ENCODE assay signal across 7 mouse cellular contexts in the genomic region with DNA sequence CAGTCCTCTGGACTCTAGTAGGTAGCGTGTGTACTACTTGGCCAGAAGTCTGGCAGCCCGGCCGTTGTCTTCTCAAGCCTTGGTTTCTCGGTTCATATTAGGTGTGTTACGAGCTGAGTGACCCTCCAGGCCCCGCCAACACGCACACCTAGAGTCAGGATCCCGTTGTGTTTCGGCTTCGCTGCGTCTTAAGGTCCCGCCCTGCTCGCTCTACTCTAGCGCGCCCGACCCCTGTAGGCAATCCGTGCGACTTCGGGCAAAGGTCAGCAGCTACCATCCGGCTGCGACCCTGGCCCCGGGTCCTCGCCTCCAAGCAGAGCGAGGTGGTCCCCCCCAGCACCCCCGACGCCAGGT. TPM values are rescaled to one million over a fixed set of nuclear protein-coding genes. Genes with fewer than 3 reads are reported as not detected.
DNase-seq lines count a peak whose midpoint lies in the region; ATAC-seq and TF ChIP-seq lines count a peak whose summit lies in the region.

No protein-coding gene starts in this region.

- peak overlapping the region; percentile 72 for H3K9ac ChIP-seq in embryonic facial prominence, embryonic 14.5 days (ENCODE audit: low read depth, low read length)

- 0 out of 2 replicates have a peak, but pooled peaks cover 3% of the 10 kb centered on the region for H3K9me3 ChIP-seq in megakaryocyte, embryonic 14.5 days
- H3K9me3 ChIP-seq in embryonic facial prominence, embryonic 14.5 days (ENCODE audit: control insufficient read depth, low read length), result no peaks in the 10 kb centered on the region
- no peaks in the 10 kb centered on the region for H3K9me3 ChIP-seq in limb, embryonic 10.5 days (replicated peaks)

- TF ChIP-seq CTCF in small intestine, adult 2 months (IDR thresholded peaks at IDR 0.05; ENCODE audit: extremely low read depth, insufficient read length, insufficient replicate concordance, low read depth, low read length), result no peak

- 2% methylated on average over 12 of the region's 26 CpGs for WGBS in embryonic facial prominence, embryonic 14.5 days
- 2% methylated on average over 26 of the region's 26 CpGs for WGBS in limb, embryonic 10.5 days
- under 1% methylated on average over 26 of the region's 26 CpGs for WGBS in small intestine, adult 2 months

- peak overlapping the region; percentile 98 for H3K4me2 ChIP-seq in embryonic facial prominence, embryonic 14.5 days (ENCODE audit: low read depth, low read length)

- TF ChIP-seq POLR2A in small intestine, adult 2 months (IDR thresholded peaks at IDR 0.05; ENCODE audit: low read depth, low read length), result no peak

- peak overlapping the region; percentile 97 for H3K4me3 ChIP-seq in megakaryocyte, embryonic 14.5 days (replicated peaks)
- peak overlapping the region; percentile 76 for H3K4me3 ChIP-seq in embryonic facial prominence, embryonic 14.5 days (ENCODE audit: low read depth, low read length)
- H3K4me3 ChIP-seq in limb, embryonic 10.5 days, result peak overlapping the region; percentile 84
- H3K4me3 ChIP-seq in small intestine, adult 2 months (ENCODE audit: low read depth, low read length), result peak overlapping the region; percentile 80

- DNase-seq in embryonic facial prominence, embryonic 14.5 days (ENCODE audit: low spot score), result no peak
- no peak for DNase-seq in limb, embryonic 10.5 days (ENCODE audit: low spot score)
- DNase-seq in cerebellum, adult 18-20 months, result no peak
- no peak for DNase-seq in spleen, postnatal 10 days (ENCODE audit: low spot score in 2 of 2)

- H3K4me1 ChIP-seq in megakaryocyte, embryonic 14.5 days, result peaks cover 61% of the 10 kb centered on the region
- H3K4me1 ChIP-seq in embryonic facial prominence, embryonic 14.5 days (ENCODE audit: control insufficient read depth, insufficient read depth, low read length), result peaks cover 10% of the 10 kb centered on the region; the same call in 1 of the 2 replicates
- H3K4me1 ChIP-seq in limb, embryonic 10.5 days, result peaks cover 32% of the 10 kb centered on the region
- H3K4me1 ChIP-seq in small intestine, adult 2 months (ENCODE audit: control insufficient read depth, insufficient read depth, insufficient read length, low read length), result peaks cover 38% of the 10 kb centered on the region

- no peak for ATAC-seq in megakaryocyte, adult 5-6 weeks (ENCODE audit: poor library complexity, severe bottlenecking)
- peak; percentile 4; the same call in 1 of the 2 replicates for ATAC-seq in embryonic facial prominence, embryonic 14.5 days (ENCODE audit: low read depth)

- H3K36me3 ChIP-seq in megakaryocyte, embryonic 14.5 days (replicated peaks; ENCODE audit: low read length), result peaks cover 26% of the 10 kb centered on the region
- H3K36me3 ChIP-seq in embryonic facial prominence, embryonic 14.5 days (ENCODE audit: control insufficient read depth, insufficient read depth, low read length), result 0 out of 2 replicates have a peak, but pooled peaks cover 14% of the 10 kb centered on the region
- H3K36me3 ChIP-seq in limb, embryonic 10.5 days, result no peaks in the 10 kb centered on the region
- peaks cover 25% of the 10 kb centered on the region for H3K36me3 ChIP-seq in small intestine, adult 2 months (ENCODE audit: control insufficient read depth, insufficient read depth, low read length)

- H3K27me3 ChIP-seq in megakaryocyte, embryonic 14.5 days (replicated peaks), result peaks cover 47% of the 10 kb centered on the region
- H3K27me3 ChIP-seq in embryonic facial prominence, embryonic 14.5 days (replicated peaks; ENCODE audit: control insufficient read depth, insufficient read depth, low read length), result peaks cover 22% of the 10 kb centered on the region
- peaks cover 71% of the 10 kb centered on the region for H3K27me3 ChIP-seq in limb, embryonic 10.5 days (ENCODE audit: low read depth, poor library complexity, severe bottlenecking)
- H3K27me3 ChIP-seq in small intestine, adult 2 months (ENCODE audit: control insufficient read depth, insufficient read depth, low read length), result no peaks in the 10 kb centered on the region

- H3K27ac ChIP-seq in embryonic facial prominence, embryonic 14.5 days (replicated peaks; ENCODE audit: low read depth, low read length), result peak overlapping the region; percentile 86
- peak overlapping the region; percentile 85 for H3K27ac ChIP-seq in limb, embryonic 10.5 days
- peak overlapping the region; percentile 98 for H3K27ac ChIP-seq in small intestine, adult 2 months (ENCODE audit: insufficient read depth, low read depth, low read length)

RNA-seq across cellular contexts. Expression of gene Ap5b1, which starts 0.7 kb away (rescaled TPM):
- polyA plus RNA-seq in megakaryocyte, embryonic 14.5 days (2012; ENCODE audit: insufficient read depth, low replicate concordance), result 23.7 and 35.2 TPM in 2 replicates
- total RNA-seq in megakaryocyte, adult 5-6 weeks (2015), result 18.3 and 23.2 TPM in 2 replicates
- 16.4 and 22.5 TPM in 2 replicates for total RNA-seq in megakaryocyte, adult 5-6 weeks (2017)
- 3.3 and 3.8 TPM in 2 replicates for polyA plus RNA-seq in embryonic facial prominence, embryonic 14.5 days (2014; fragmentation: Nextera tagmentation; extraction: Ambion mirVana)
- polyA plus RNA-seq in limb, embryonic 10.5 days (2016; fragmentation: Nextera tagmentation; extraction: Ambion mirVana), result 1.2 and 1.4 TPM in 2 replicates
- polyA plus RNA-seq in small intestine, adult 2 months (2012; rRNA removed), result 20.2 and 37.1 TPM in 2 replicates

RNA-seq across cellular contexts. Expression of gene Ovol1, which starts 6.7 kb away (rescaled TPM):
- polyA plus RNA-seq in megakaryocyte, embryonic 14.5 days (2012; ENCODE audit: insufficient read depth, low replicate concordance), result not detected in 2 replicates
- total RNA-seq in megakaryocyte, adult 5-6 weeks (2015), result 0.07 and 0.14 TPM in 2 replicates
- total RNA-seq in megakaryocyte, adult 5-6 weeks (2017), result 0.07 TPM in 1 of 2 replicates, not detected in the other
- 6.1 and 6.4 TPM in 2 replicates for polyA plus RNA-seq in embryonic facial prominence, embryonic 14.5 days (2014; fragmentation: Nextera tagmentation; extraction: Ambion mirVana)
- 0.74 and 0.86 TPM in 2 replicates for polyA plus RNA-seq in limb, embryonic 10.5 days (2016; fragmentation: Nextera tagmentation; extraction: Ambion mirVana)
- 28.5 and 55.3 TPM in 2 replicates for polyA plus RNA-seq in small intestine, adult 2 months (2012; rRNA removed)

RNA-seq across cellular contexts. Expression of gene Rnaseh2c, which starts 34.5 kb away (rescaled TPM):
- polyA plus RNA-seq in megakaryocyte, embryonic 14.5 days (2012; ENCODE audit: insufficient read depth, low replicate concordance), result 356 and 520 TPM in 2 replicates
- 116 and 125 TPM in 2 replicates for total RNA-seq in megakaryocyte, adult 5-6 weeks (2015)
- 94.6 and 136 TPM in 2 replicates for total RNA-seq in megakaryocyte, adult 5-6 weeks (2017)
- polyA plus RNA-seq in embryonic facial prominence, embryonic 14.5 days (2014; fragmentation: Nextera tagmentation; extraction: Ambion mirVana), result 94.8 and 110 TPM in 2 replicates
- polyA plus RNA-seq in limb, embryonic 10.5 days (2016; fragmentation: Nextera tagmentation; extraction: Ambion mirVana), result 197 and 205 TPM in 2 replicates
- 47.0 and 68.0 TPM in 2 replicates for polyA plus RNA-seq in small intestine, adult 2 months (2012; rRNA removed)

RNA-seq across cellular contexts. Expression of gene Kat5, which starts 42.9 kb away (rescaled TPM):
- polyA plus RNA-seq in megakaryocyte, embryonic 14.5 days (2012; ENCODE audit: insufficient read depth, low replicate concordance), result 26.7 and 57.5 TPM in 2 replicates
- 34.2 and 47.8 TPM in 2 replicates for total RNA-seq in megakaryocyte, adult 5-6 weeks (2015)
- 69.4 and 73.9 TPM in 2 replicates for total RNA-seq in megakaryocyte, adult 5-6 weeks (2017)
- 24.7 and 32.5 TPM in 2 replicates for polyA plus RNA-seq in embryonic facial prominence, embryonic 14.5 days (2014; fragmentation: Nextera tagmentation; extraction: Ambion mirVana)
- polyA plus RNA-seq in limb, embryonic 10.5 days (2016; fragmentation: Nextera tagmentation; extraction: Ambion mirVana), result 51.5 and 59.3 TPM in 2 replicates
- polyA plus RNA-seq in small intestine, adult 2 months (2012; rRNA removed), result 19.0 and 40.4 TPM in 2 replicates

RNA-seq across cellular contexts. Expression of gene Snx32, which starts 56.8 kb away (rescaled TPM):
- 3.6 and 4.0 TPM in 2 replicates for polyA plus RNA-seq in megakaryocyte, embryonic 14.5 days (2012; ENCODE audit: insufficient read depth, low replicate concordance)
- 2.7 and 4.8 TPM in 2 replicates for total RNA-seq in megakaryocyte, adult 5-6 weeks (2015)
- 1.5 and 3.0 TPM in 2 replicates for total RNA-seq in megakaryocyte, adult 5-6 weeks (2017)
- 10.7 and 13.2 TPM in 2 replicates for polyA plus RNA-seq in embryonic facial prominence, embryonic 14.5 days (2014; fragmentation: Nextera tagmentation; extraction: Ambion mirVana)
- polyA plus RNA-seq in limb, embryonic 10.5 days (2016; fragmentation: Nextera tagmentation; extraction: Ambion mirVana), result 4.1 and 7.0 TPM in 2 replicates
- polyA plus RNA-seq in small intestine, adult 2 months (2012; rRNA removed), result 1.7 and 3.2 TPM in 2 replicates
